Mouse (Mus musculus): ENCODE measurements around the gene Gtf2e1. TPM values are rescaled to one million over a fixed set of nuclear protein-coding genes. Genes with fewer than 3 reads are reported as not detected.

Gene Gtf2e1
- total RNA-seq, 1 experiment from 2014 or later = 18.9 TPM

DNA sequence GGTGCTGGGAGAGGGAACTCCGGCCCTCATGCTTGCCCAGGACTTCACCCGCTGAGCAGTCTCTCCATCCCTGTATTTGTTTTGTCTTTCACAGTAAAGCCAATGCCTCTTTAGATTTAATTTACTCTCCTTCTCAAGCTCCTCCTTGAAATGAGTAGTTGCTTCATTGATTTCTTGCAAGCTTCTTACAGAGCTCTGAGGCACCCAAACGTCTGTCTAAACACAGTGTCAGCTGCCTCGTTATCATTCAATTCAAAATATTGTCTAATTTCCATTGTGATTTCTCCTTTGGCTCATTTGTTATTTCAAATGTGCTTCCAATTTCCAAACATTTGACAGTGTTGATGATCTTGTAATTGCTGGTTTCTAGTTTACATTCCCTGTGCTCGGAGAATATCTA, 6.7 kb upstream of the Gtf2e1 start:
- no peak for DNase-seq

DNA sequence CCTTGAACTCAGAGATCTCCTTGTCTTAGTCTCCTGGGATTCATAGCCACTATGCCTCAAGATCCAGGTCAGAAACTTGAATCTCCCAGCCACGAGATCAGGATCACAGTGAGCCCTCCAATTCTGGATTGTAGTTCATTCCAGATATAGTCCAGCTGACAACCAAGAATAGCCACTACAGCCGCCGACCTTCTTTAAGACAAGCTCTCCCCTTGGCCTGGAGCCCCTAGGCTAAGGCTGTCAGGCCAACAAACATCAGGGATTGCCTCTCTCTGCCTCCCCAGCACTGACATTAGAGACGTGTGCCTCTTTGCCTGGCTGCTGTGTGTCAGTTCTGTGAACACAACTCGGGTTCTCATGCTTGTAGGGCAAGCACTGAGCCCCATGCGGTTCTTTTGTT, 1.2 kb upstream of the Gtf2e1 start:
- DNase-seq = no peak

DNA sequence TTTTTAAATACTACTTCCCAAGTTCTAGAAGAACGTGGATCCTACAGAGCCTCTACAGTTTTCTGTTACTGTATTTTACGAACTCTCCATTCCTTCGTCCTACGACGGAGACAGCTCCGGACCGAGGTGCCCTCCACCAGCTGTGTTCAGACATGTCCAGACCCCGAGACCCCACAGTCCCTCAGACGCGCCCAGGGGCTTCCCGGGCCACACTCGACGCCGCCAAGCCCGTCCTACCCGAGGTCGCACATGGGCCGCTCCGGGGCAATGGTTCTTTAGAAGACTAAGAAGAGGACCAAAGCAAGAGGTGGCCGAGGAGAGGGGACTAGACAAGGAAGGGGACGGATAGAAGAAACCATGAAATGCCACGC, 364 bp downstream of the Gtf2e1 start:
- DNase-seq = no peak

- no peak for DNase-seq
These were observed 6.1 kb downstream of the Gtf2e1 start for GRCm38 (mm10) chr16:37533369-37534068.

DNA sequence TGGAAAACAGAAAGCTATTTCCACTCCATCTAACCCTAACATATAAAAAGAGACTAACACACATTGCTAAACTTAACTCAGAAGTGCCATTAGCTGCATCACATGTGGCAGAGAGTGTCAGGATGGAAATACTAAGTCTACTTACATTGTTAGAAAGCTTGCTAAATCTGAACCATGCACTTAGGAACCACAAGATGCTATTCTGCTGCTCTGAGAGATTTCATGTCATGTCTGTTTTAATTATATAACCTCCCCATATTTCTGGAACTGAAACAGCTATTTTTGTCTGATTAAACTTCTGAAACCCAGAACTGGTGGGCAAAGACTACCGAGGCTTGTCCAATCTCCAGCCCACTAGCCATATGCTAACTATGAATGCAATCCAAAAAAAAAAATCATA, 7.5 kb downstream of the Gtf2e1 start:
- no peak for DNase-seq

DNA sequence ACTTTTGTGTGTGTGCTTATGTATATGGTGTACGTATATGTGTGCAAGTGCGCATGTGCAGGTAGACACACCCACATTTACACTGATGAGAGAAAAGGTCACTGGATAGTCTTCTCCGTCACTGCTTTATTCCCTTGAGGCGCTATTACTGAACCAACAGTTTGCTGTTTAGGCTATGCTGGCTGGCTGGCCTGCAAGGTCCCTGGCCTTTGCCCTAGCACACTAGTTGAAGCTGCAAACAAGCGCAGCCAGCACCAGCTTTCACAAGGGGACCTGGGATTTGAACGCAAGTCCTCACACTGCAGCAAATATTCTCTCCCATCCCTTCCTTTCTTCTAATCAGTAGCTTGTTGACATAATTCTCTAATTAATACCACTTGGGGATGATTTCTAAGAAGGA, 9.4 kb downstream of the Gtf2e1 start:
- DNase-seq = no peak

- DNase-seq = no peak
These were observed 12.8 kb downstream of the Gtf2e1 start for GRCm38 (mm10) chr16:37526688-37527223.

DNA sequence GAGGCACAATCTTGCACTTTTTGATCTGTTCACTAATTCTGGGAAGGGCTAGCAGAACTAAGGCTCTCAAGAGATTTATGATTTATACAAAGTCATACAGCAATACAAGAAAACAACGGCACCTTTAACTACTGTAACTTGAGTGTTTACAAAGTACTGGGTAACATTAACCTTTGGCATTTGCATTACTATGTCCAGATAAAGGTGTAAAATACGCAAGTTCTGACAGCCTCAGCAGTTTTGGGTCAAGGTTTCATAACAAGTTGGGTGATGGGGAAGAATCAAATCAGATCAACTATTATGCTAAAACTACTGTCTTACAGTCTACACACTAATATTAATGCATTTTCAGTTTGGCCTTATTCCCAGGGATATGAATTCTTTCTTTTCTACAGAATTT, 14.5 kb downstream of the Gtf2e1 start:
- no peak for DNase-seq

DNA sequence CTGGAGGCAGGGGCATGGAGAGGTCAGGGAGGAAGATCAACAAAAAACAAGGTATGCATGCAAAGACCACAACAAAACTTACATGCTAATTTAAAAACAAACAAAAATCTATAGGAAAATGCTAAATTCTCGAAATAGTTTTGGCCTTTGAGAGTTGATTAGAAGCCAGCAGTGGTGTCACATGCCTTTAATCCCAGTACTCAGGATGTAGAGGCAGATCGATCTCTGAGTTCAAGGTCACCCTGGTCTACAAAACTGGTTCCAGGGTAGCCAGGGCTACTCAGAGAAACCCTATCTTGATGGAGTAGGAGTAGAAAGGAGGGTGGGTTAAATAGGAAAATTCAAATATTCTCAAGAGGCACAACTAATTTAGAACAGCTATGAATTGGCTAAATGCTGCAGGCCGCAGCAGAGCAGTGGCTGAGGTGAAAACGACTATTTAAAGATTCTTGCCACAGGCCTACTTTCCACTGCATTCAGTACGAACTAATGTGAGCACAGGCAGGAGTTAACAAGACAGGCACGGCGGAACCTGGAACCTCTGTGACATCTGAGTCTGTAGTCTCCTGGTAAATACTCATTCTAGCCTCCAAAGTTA, 17.4 kb downstream of the Gtf2e1 start:
- DNase-seq = no peak

DNA sequence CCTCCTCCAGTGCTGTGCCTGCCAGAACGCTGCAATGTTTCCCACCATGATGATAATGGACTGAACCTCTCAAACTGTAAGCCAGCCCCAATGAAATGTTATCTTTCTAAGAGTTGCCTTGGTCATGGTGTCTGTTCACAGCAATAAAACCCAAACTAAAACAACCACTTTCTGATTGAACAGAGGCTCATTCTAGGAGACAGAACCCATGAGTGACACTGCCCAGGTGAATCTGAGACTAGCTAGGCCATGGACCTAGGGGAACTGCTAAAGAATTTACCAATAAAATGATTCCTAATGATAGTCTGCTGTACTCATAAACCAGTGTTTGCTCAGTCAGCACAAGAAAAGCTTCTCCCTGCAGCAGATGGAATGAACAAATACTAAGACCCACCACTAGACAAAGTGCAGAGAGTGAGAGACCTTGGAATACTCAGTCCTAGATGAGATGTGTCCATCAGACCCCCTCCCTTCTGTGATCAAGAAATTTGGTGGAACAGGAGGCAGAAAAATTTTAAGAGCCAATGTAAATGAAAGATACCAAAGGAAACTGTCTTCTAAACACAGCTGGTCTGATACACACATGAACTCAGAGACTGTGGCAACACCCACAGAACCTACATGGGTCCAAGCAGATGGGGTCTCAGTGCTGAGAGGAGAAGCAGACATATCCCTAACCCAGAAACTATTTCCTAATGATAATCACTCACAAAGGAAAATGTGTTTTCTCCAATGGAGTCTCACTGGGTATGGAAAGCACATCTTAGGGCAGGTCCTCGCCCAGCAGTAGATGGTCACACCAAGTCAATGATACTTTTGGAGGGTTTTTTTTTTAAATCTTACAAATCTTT, 19.2 kb downstream of the Gtf2e1 start:
- DNase-seq = no peak

- DNase-seq = no peak
These were observed 19.9 kb downstream of the Gtf2e1 start for GRCm38 (mm10) chr16:37519721-37520120.

DNA sequence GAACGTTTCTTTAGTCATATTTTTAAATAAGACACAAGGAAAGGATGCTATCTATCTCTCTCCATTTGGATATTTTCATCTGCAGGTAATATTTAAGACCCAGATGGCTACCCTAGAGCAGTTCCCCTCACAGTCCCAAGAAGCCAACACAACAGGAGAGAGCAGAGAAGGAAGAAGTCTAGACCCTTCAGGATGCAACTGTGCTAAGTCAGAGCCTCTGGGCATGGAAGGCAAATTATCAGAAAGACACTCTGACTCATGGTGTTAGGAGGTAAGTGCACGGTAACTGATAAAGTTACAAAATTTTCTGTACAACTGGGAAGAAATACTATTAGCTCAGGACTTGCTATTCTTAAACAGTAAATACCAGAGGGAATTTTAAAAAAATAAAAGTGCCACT, 20.9 kb downstream of the Gtf2e1 start:
- DNase-seq = no peak

DNA sequence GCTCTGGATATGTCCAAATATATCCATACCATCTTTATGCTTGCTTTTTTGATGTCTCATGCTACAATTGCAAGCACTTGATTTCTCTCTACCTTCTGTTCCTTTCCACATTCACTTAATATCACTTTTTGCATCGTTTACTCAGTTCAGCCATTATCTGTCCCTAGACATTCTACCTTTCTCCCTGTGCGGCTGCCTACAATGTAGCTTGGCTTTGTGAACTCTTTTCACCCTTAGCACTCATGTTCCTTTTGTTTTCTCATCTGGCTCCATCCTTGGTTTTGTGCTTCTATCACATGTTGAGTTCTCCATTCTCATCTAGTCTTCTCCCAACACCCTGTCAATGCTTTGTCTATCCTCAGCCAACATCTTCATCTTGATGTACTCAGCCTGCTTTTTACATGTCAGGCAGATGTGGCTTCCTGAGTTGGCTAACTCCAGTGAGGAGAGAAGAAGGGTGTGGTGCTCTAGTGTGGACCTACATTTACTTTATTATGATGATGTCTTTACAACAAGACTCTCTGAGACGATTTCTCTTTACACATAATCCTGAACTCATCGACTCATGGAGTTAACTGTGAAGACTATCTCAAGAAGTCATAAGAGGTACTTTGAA, 21.9 kb downstream of the Gtf2e1 start:
- no peak for DNase-seq

DNA sequence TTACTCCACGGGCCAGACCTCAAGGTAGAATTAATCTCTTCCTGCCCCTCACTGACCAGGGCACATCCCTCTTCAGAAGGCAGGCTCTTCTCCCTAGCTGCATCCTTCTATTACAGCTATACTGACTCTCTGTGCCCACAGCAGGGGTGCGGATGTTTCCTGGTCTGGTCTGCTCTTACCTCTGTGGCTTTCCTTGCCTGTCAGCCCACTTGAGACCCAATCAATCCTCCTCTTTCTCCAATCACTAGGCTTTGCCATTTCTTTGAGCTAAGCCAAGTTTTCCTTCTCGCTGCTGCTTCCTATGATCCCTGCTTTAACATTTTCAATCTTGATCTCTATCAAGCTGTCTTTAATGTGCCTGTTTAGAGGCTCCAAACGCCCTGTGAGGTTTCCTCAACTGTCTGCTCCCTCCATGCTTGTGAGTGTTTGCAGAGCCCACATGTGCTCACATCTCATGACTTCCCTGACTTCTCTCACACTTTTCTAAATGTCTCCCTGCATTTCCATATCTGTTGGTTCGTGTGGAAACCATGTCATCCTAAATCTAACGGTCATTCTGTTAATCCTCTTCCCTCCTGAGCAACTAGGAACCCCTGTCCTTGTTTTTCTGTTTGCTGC, 23.1 kb downstream of the Gtf2e1 start:
- no peak for DNase-seq

DNA sequence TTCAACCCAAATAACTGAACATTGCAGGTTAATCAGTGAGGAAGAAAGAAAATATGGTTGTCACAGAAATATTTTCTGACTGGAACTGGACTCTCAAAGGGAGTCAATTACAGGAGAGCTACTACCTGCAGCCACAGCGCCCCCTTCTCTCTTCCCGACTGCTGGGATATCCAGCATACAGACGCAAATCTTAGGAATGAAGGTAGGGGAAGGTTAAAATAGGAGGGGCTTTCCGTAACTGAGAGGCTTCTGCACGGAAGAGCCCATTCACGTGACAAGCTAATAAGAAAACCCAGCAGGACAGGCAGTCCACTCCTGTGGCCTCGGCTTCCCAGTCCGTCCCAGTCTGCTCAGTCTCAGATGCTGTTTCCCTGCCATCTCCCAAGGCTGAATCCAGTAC, 24.9 kb downstream of the Gtf2e1 start:
- DNase-seq = no peak

DNA sequence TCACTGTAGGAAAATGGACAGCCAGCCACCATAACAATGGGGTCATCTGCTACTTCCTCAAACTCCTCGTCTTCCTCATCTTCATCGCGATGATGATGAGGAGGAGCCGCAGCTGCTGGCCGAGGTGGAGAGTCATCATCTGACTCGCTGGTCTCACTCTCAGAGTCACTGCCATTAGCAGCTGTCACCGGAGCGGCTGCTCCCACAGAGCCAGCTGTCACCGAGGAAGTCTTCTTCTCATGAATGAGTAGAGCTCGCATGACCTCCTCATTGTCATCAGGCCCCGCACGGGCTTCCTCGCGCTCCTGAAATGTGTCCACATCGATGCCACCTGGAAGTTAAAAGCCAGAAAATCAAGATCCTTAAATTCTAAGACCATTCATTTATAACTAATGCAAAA, 28.1 kb downstream of the Gtf2e1 start:
- DNase-seq = no peak

DNA sequence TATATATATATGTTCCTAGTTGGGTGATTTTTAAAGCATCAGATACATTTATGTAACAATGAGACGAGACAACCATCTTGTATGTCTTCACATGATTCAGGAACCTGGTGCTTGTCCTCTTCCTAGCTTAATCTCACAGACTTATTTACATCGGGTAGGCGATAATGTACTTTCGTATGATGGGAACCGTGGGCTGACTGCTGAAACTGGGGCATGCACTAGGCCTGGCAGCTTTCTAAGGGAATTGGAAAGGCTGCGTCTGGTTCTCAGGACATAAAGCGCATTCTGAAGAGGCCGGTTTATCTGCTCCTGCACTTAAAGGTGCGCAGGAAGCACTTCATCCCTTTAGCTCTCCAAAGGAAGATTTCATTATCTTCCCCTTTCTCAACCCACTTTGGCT, 32.8 kb downstream of the Gtf2e1 start:
- DNase-seq = no peak

DNA sequence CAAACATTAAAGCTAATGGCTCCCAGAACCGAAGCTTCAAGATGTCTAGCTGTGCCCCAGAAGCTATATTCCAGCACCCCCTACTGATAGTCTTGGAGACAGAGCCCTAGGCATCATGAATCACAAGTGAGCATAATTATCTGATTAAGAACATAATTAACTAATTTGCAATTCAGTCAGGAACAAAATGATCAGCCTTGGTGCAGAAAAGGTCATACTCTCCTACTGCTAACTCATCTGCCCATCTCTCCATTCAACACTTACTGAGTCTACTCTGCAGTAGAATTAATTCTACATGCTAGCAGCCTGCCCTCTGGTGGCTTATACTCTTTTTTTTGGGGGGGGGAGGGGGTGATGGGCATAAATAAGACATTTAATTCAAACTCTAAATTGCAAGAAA, 35.1 kb downstream of the Gtf2e1 start:
- DNase-seq = no peak

- DNase-seq = no peak
These were observed 41.0 kb downstream of the Gtf2e1 start for GRCm38 (mm10) chr16:37498581-37498980.

GRCm38 (mm10) chr16:37495017-37495416, 44.6 kb downstream of the Gtf2e1 start:
- no peak for DNase-seq

DNA sequence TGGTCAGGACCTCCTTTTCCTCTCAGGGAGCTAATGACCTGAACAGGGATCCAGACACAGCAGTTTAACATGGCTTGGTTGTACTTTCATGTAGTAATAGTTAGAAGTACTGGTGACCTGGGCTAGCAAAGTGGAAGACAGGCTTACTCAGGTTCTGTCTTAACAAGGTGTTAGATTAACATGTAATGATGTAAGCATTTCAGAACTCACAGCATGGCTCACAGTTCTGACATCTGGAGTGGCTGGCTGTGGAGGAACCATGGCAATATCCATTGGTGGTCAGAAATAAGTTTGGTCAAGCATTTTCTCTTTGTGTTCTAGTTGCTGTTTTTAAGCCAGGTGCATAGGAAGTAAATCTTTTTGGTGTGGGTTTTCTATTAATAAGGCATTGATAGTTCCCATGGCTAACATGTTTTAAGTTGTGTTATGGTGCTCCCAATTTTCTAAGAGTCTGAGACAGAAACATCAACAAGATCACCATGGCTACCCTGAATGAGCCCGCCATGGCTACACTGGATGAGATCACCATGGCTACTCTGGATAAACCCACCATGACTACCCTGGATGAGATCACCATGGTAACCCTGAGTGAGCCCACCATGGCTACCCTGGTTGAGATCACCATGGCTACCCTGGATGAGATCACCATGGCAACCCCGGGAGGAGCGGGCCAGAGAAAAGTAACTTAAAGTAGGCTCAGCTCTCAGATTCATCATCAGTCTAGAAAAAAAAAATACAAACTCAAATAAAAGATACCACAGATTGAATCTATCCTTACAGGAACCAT, 52.6 kb downstream of the Gtf2e1 start:
- DNase-seq = no peak
